Mouse (Mus musculus) forebrain, embryonic 15.5 days (tissue): ENCODE results near the gene Prrt2. TPM values are rescaled to one million over a fixed set of nuclear protein-coding genes. Genes with fewer than 3 reads are reported as not detected.

Experiments used
- ATAC-seq: fragments of 200-750 bp; cut with Nextera tagmentation; replicated peaks from 2 replicates; pipeline ENCODE4 v1.8.0; 2017; ENCODE audit warnings: mild to moderate bottlenecking, moderate TSS enrichment, moderate library complexity
- H3K27ac ChIP-seq: fragments of 300-500 bp; sonication (generic); replicated peaks from 2 replicates; pipeline ENCODE4 v1.5.1; 2015; ENCODE audit warnings: mild to moderate bottlenecking, inconsistent platforms
- H3K27me3 ChIP-seq: fragments of 300-500 bp; sonication (generic); 2 replicates; pipeline ENCODE4 v1.6.1; 2015; ENCODE audit warnings: inconsistent platforms
- H3K36me3 ChIP-seq: fragments of 300-500 bp; sonication (generic); 2 replicates; pipeline ENCODE4 v1.6.1; 2015; ENCODE audit warnings: mild to moderate bottlenecking, inconsistent platforms
- H3K4me1 ChIP-seq: fragments of 300-500 bp; sonication (generic); 2 replicates; pipeline ENCODE4 v1.6.1; 2015; ENCODE audit warnings: inconsistent platforms
- H3K4me2 ChIP-seq: fragments of 300-500 bp; sonication (generic); replicated peaks from 2 replicates; pipeline ENCODE4 v1.6.1; 2015; ENCODE audit warnings: mild to moderate bottlenecking, inconsistent platforms
- H3K4me3 ChIP-seq: fragments of 300-500 bp; sonication (generic); 2 replicates; pipeline ENCODE4 v1.5.1; 2015; ENCODE audit warnings: mild to moderate bottlenecking, inconsistent platforms
- H3K9ac ChIP-seq: fragments of 300-500 bp; sonication (generic); replicated peaks from 2 replicates; pipeline ENCODE4 v1.6.1; 2015; ENCODE audit warnings: mild to moderate bottlenecking, inconsistent platforms
- H3K9me3 ChIP-seq: fragments of 300-500 bp; sonication (generic); 2 replicates; pipeline ENCODE4 v1.6.1; 2016; ENCODE audit warnings: inconsistent platforms
- WGBS: fragments of 180-500 bp; shearing (Covaris S2); methylation state at CpG from one replicate; pipeline ENCODE4 v1.1.7; 2015; ENCODE audit warnings: mixed read lengths; 5-methylcytosine and 5-hydroxymethylcytosine counted together
- polyA plus RNA-seq: library from polyadenylated mRNA; unstranded; fragments of >200 nt; fragmentation: Nextera tagmentation; extraction: Ambion mirVana; gene quantifications from 2 replicates; pipeline ENCODE4 v1.2.1, GENCODE M21; 2015

The Prrt2 gene
- polyA plus RNA-seq, 1 experiment from 2014 or later: 18.0 TPM

DNA sequence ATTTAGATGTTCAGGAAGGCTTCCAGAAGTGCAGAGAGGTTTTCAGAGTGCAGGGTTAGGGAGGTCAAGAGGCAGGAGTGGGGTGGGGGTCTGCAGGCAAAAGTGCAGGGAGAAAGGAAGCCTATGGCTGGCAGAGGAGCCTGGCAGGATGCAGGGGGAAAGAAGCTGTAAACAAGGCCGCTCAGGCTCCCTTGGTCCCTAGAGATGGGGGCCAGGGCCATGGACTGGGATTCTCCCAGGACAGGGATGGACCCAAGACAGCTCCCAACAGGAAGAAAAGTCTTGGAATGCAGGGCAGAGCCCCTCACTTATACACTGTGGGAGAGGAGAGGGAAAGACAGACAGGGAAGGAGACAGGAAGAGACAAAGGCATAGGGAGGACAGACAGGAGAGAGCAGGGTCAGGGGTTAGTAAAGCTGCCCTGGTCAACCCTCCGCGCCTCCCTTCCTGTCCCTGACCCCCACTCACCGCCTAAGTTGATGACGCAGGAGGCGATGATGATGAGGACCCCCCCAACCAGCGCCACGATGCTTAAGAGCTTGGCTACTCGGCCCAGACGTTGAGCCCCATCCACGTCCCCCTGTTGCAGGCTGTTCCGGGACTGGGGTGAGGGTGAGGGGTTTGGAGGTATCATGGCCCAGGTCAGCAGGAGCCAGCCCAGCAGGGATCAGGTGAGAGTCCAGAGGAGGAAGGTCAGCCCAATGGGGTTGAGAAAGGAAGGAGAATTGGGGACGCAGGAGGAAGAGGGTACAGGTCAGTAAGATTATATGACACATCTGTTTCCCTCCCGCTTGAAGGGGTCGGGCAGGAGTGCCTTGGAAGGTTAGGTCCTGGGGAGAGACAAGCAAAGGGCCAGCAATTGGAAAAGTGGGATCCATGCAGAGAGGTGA, 2.4 kb downstream of the Prrt2 start:
- ATAC-seq: no peak
- Histone ChIP-seq H3K27me3 (no peaks in the 10 kb centered on the region), H3K4me1 (peaks cover 86% of the 10 kb centered on the region), H3K36me3 (peaks cover 32% of the 10 kb centered on the region), H3K4me3 (0 out of 2 replicates have a peak overlapping the region, but pooled peaks have one; percentile 59), H3K9ac (peak overlapping the region; percentile 25), H3K27ac (peak overlapping the region; percentile 98), H3K4me2 (0 out of 2 replicates have a peak overlapping the region, but pooled peaks have one; percentile 5), H3K9me3 (no peaks in the 10 kb centered on the region)
- 85% methylated on average over 15 of the region's 15 CpGs for WGBS

DNA sequence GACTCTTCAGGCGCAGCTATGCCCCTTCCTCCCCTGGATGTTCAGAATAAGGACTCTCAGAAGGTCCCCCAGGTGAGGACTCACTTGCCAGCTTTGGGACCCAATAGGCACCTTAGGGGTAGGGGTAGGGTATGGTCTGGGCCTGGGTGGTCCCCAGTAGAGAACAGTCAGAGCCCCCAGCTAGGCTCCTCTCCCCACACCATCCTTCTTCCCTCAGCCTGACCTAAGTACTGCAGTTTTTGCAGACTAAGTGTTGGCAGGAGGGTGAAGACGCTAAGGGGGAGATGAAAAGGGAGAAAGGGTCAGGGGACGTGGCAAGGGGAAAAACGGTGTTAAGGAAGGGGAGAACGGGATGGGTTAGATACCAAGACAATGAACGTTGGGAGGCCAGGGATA, 3.1 kb downstream of the Prrt2 start:
- Histone ChIP-seq H3K27ac (peak overlapping the region; percentile 98), H3K27me3 (no peaks in the 10 kb centered on the region), H3K36me3 (peaks cover 25% of the 10 kb centered on the region), H3K9me3 (no peaks in the 10 kb centered on the region), H3K4me2 (peak overlapping the region; percentile 18), H3K4me3 (peak overlapping the region; percentile 5; the same call in 1 of the 2 replicates), H3K4me1 (peaks cover 79% of the 10 kb centered on the region), H3K9ac (0 out of 2 replicates have a peak overlapping the region, but pooled peaks have one; percentile 25)
- WGBS: 51% methylated on average over 6 of the region's 6 CpGs
- no peak for ATAC-seq

DNA sequence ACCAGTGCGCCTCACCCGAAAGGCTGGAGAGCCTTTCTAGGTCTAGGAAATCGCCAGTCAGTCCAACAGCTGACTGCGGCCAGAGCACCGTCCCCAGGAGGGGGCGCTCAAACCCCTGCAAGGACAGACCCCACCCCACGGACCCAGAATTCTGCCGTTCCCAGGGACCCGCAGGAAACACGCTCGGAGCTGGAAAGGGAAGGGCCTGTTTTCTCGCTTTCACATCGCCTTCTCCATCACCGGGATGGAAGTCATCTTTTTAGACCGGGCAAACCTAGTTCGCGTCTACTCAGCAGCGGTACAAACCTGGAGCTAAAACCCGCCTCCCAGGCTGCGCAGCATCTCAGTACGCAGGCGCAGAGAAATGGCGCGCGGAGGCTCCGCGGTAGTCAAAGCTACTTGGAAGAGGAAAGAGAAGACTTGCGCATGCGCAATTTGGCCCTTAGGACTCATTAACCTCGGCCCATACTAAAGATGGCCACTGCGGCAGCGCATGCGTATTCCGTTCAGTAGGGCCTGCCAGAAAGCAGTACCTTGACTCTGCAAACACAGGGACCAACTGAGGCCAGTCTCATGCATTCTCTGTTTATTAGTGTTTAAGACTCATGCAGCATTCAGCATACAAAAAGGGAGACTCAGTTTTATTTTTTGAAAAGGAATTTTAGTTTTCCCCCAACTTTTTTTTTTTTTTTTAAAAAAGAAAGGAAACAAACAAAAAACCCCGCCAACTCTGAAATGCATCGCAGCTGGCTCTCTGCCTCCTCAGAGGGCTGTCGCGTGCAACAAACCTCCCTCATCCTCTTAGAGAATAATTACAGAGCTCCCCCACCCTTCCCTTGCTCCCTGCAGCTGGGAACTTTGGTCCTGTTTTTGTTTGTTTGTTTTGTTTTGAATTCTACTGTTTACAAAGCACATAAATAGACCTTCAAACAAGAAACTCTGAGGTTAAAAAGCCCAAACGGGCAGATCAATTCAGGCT, 3.8 kb downstream of the Prrt2 start, which contains the start of gene Pagr1a:
Gene Pagr1a, minus strand, starts transcription at position 382 of the 979 bp plus-strand sequence.
- Histone ChIP-seq H3K4me1 (peaks cover 72% of the 10 kb centered on the region), H3K27me3 (no peaks in the 10 kb centered on the region), H3K9me3 (no peaks in the 10 kb centered on the region), H3K9ac (peak within 1 kb of the TSS; percentile 84), H3K36me3 (peaks cover 20% of the 10 kb centered on the region), H3K4me3 (peak within 1 kb of the TSS; percentile 72), H3K4me2 (peak within 1 kb of the TSS; percentile 94), H3K27ac (peak within 1 kb of the TSS; percentile 98)
- under 1% methylated on average over 39 of the region's 39 CpGs for WGBS
- ATAC-seq: peak; percentile 81

DNA sequence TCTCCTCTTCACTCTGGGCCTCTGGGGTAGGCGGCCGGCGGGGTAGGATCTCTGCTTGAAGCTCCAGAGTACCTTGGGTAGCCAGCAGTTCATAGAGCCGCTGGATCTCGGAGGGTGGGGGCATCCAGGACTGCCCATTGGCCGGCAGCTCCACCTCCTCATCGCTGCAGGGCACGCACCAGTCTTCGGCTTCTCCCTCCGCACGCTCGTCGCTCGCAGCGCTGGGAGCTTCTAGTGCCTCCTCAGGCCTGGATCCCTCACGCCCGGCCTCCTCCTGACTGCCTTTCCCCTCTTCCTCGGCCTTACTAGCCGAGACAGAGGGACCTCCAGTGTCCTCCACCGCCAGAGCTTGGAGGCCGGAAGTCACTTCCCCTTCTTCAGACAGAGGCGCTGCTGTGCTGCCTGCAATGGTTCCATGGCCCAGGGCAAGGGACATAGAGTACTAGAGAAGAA, 4.5 kb downstream of the Prrt2 start:
- Histone ChIP-seq H3K36me3 (peaks cover 17% of the 10 kb centered on the region), H3K27me3 (no peaks in the 10 kb centered on the region), H3K4me1 (peaks cover 65% of the 10 kb centered on the region), H3K4me2 (peak overlapping the region; percentile 94), H3K4me3 (peak overlapping the region; percentile 72), H3K9ac (peak overlapping the region; percentile 84), H3K27ac (peak overlapping the region; percentile 98), H3K9me3 (no peaks in the 10 kb centered on the region)
- peak; percentile 44 for ATAC-seq
- WGBS: 0% methylated on average over 22 of the region's 22 CpGs

DNA sequence TGATC, 4.7 kb downstream of the Prrt2 start, which contains the start of gene Pagr1b:
Gene Pagr1b, minus strand, starts transcription at position 4 of the 5 bp plus-strand sequence.
- H3K4me1 ChIP-seq: peaks cover 62% of the 10 kb centered on the region
- peak within 1 kb of the TSS; percentile 84 for H3K9ac ChIP-seq
- no peak for ATAC-seq
- H3K4me3 ChIP-seq: peak within 1 kb of the TSS; percentile 72
- H3K9me3 ChIP-seq: no peaks in the 10 kb centered on the region
- H3K27me3 ChIP-seq: no peaks in the 10 kb centered on the region
- peak within 1 kb of the TSS; percentile 94 for H3K4me2 ChIP-seq
- H3K27ac ChIP-seq: peak within 1 kb of the TSS; percentile 98
- peaks cover 17% of the 10 kb centered on the region for H3K36me3 ChIP-seq

DNA sequence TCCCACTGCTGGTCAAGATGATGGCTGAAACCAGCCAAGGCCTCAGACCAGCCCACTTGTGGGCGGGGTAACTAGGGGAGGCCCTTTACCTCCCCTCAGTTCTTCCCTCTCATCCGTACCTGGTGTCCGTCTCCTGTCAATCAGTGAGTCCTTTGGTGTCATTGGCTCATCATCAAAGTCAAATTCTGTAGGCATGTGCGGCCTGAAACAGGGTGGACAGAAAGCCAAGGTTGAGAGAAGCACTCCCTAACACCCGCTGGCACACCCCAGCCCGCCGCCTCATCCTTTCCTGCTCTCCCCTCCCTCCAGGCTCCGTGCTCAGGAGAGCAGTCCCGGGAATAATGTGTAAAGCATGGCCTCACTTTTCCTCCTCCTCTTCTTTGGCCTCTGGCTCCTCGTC, 4.9 kb downstream of the Prrt2 start:
- Histone ChIP-seq H3K27me3 (no peaks in the 10 kb centered on the region), H3K4me1 (peaks cover 60% of the 10 kb centered on the region), H3K4me2 (peak overlapping the region; percentile 94), H3K9me3 (no peaks in the 10 kb centered on the region), H3K4me3 (peak overlapping the region; percentile 72), H3K9ac (peak overlapping the region; percentile 84), H3K36me3 (peaks cover 17% of the 10 kb centered on the region), H3K27ac (peak overlapping the region; percentile 98)
- peak; percentile 1; the same call in 1 of the 2 replicates for ATAC-seq
- WGBS: under 1% methylated on average over 10 of the region's 10 CpGs

DNA sequence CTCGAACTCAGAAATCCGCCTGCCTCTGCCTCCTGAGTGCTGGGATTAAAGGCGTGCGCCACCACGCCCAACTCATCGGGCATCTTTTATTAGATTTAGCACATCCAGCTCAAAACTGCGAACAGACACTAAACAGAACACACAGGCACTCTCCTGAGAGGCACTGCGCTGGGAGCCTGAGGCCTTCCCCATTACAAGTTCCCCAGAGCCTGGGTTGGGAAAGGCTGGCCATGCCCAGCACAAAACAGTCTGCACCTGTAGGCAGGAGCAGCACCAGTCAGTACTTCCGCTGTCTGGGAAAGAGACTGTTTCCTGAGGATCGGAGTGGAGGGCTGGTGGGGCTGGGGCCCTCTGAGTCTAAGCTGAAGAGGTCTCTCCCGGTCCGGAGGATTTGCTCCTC, 6.0 kb downstream of the Prrt2 start:
- peaks cover 49% of the 10 kb centered on the region for H3K4me1 ChIP-seq
- no peak for ATAC-seq

DNA sequence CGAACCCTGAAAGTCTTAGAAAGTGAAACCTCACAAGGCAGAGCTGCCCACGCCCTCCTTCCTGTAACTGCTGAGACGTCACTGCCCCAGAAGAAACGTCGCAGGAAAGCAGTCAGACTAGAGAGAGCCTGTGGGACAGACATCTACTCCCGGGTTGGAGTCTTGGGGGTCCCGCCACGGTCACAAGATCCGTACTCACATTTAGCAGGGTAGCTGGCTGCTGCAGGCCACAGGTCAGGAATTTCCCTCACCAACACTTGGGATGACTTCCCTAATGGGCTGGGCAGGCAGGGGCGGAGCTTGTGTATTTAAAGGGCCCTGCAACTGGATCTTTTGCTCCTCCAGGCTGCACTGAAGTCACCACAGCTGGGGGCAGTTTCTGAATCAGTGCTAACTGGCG, 6.7 kb downstream of the Prrt2 start, which contains the start of gene Mvp:
Gene Mvp, minus strand, starts transcription at position 302 of the 400 bp plus-strand sequence.
- H3K27ac ChIP-seq: peak within 1 kb of the TSS; percentile 98; the same call in 1 of the 2 replicates
- H3K4me3 ChIP-seq: peak within 1 kb of the TSS; percentile 6; the same call in 1 of the 2 replicates
- H3K4me1 ChIP-seq: peaks cover 44% of the 10 kb centered on the region
- peak within 1 kb of the TSS; percentile 7; the same call in 1 of the 2 replicates for H3K4me2 ChIP-seq
- H3K27me3 ChIP-seq: no peaks in the 10 kb centered on the region
- H3K36me3 ChIP-seq: peaks cover 17% of the 10 kb centered on the region
- 76% methylated on average over 11 of the region's 11 CpGs for WGBS
- no peak for ATAC-seq
- H3K9me3 ChIP-seq: no peaks in the 10 kb centered on the region
- H3K9ac ChIP-seq: no peak within 1 kb of the TSS

More for the DNA sequence above, 6.0 kb downstream of the Prrt2 start:
- Histone ChIP-seq H3K27me3 (no peaks in the 10 kb centered on the region), H3K4me2 (no peak overlapping the region), H3K36me3 (peaks cover 17% of the 10 kb centered on the region), H3K27ac (no peak overlapping the region), H3K9me3 (no peaks in the 10 kb centered on the region), H3K9ac (no peak overlapping the region), H3K4me3 (no peak overlapping the region)
- WGBS: 94% methylated on average over 12 of the region's 12 CpGs

DNA sequence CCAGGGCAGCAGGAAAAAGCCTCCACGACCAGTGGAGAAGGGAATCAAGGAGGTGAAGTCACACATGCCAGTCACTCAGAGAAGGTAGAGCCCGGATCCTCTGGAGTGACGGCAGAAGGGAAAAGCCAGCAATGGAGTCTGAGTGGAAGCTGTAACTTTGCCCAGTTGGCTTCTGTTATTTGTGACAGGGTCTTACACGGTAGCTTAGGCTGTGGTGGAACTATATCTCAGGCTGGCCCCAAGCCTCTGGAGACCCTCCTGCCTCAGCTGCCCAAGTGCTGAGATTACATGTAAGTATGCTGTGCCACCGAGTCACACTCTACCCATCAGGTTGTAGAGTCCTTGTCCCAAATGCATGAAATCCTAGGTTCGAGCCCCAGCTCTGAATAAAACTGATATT, 7.6 kb downstream of the Prrt2 start:
- Histone ChIP-seq H3K4me1 (peaks cover 44% of the 10 kb centered on the region), H3K4me2 (no peak overlapping the region), H3K36me3 (peaks cover 17% of the 10 kb centered on the region), H3K9ac (no peak overlapping the region), H3K27ac (no peak overlapping the region), H3K9me3 (no peaks in the 10 kb centered on the region), H3K4me3 (no peak overlapping the region), H3K27me3 (no peaks in the 10 kb centered on the region)
- ATAC-seq: no peak
- 90% methylated on average over 6 of the region's 6 CpGs for WGBS

DNA sequence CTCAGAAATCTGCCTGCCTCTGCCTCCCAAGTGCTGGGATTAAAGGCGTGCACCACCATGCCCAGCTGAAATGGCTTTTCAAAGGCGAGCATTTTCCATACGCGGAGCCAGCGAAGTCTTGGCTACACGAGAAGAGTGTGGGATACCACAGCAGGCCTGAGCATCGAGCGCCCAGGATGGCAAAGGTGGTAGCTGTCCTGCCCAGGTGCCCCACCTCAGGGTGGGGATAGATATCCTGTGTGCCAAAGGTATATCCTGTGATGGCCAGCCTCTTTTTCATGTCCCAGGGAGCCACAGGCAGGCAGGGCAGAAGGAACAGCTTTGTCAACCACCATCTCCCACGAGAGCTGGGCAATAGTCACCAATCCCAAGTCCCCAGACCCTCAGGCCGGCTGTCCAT, 8.2 kb downstream of the Prrt2 start:
- ATAC-seq: no peak
- no peak overlapping the region for H3K9ac ChIP-seq
- H3K9me3 ChIP-seq: no peaks in the 10 kb centered on the region
- peaks cover 17% of the 10 kb centered on the region for H3K36me3 ChIP-seq
- H3K4me2 ChIP-seq: no peak overlapping the region
- H3K27me3 ChIP-seq: no peaks in the 10 kb centered on the region
- H3K27ac ChIP-seq: no peak overlapping the region
- H3K4me3 ChIP-seq: no peak overlapping the region
- whole genome bisulfite sequencing: 94% methylated on average over 10 of the region's 10 CpGs
- H3K4me1 ChIP-seq: peaks cover 43% of the 10 kb centered on the region

DNA sequence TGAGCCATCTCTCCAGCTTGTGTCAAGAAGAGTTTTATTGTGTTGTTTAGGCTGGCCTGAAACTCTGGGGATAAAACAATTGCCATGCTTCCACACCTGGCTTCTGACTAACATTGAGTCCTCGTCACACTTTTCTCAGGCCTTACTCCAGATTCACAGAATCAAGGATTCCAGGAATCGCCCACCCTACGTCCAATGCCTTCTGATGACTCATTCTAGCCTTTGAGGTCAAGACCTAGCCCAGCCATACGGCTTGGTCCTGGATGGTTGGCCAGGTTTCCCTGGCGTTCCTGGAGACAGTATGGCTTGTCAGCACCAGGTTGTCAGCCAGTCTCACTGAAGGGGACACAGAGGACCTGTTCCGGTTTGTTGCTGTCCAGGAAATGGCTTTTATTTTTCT, 8.6 kb downstream of the Prrt2 start:
- Histone ChIP-seq H3K36me3 (peaks cover 17% of the 10 kb centered on the region), H3K9me3 (no peaks in the 10 kb centered on the region), H3K27me3 (no peaks in the 10 kb centered on the region), H3K4me3 (no peak overlapping the region), H3K4me1 (peaks cover 38% of the 10 kb centered on the region), H3K9ac (no peak overlapping the region), H3K4me2 (no peak overlapping the region), H3K27ac (no peak overlapping the region)
- ATAC-seq: no peak
- 93% methylated on average over 6 of the region's 6 CpGs for WGBS

DNA sequence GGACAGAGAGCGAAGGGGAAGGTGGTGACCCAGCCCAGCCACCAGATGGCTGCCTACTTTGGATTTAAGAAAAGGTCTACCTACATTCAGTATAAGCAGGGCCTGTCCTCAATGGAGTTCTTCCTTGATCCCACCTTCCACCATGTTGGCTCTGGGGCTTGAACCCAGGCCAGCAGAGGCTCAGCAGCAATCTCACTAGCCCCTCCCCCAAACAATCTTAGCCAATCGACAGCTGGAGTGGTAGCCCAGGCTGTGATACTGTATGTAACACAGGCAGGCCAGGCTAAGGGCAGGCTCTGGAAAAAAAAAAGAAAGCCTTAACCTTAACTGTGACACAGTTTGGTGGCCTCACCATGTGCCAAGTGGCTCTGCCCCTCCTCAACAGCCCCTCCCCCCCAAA, 9.3 kb downstream of the Prrt2 start:
- ATAC-seq: no peak
- Histone ChIP-seq H3K4me1 (peaks cover 37% of the 10 kb centered on the region), H3K4me3 (no peak overlapping the region), H3K4me2 (no peak overlapping the region), H3K27me3 (no peaks in the 10 kb centered on the region), H3K9ac (no peak overlapping the region), H3K36me3 (peaks cover 17% of the 10 kb centered on the region), H3K27ac (no peak overlapping the region), H3K9me3 (no peaks in the 10 kb centered on the region)
- 70% methylated on average over 2 of the region's 2 CpGs for WGBS
